Mouse (Mus musculus) midbrain, embryonic 12.5 days (tissue): ENCODE data around the gene Hlcs. TPM values are rescaled to one million over a fixed set of nuclear protein-coding genes. Genes with fewer than 3 reads are reported as not detected.

Source experiments
- ATAC-seq: fragments of 200-750 bp; cut with Nextera tagmentation; 2 replicates; pipeline ENCODE4 v1.8.0; 2017; ENCODE audit warnings: low read depth, moderate TSS enrichment, moderate library complexity; ENCODE audit not compliant: low FRiP score
- H3K27ac ChIP-seq: fragments of 300-500 bp; sonication (generic); replicated peaks from 2 replicates; pipeline ENCODE4 v1.5.1; 2016; ENCODE audit warnings: mild to moderate bottlenecking
- H3K27me3 ChIP-seq: fragments of 300-500 bp; sonication (generic); 2 replicates; pipeline ENCODE4 v1.6.1; 2016; ENCODE audit warnings: mild to moderate bottlenecking
- H3K36me3 ChIP-seq: fragments of 300-500 bp; sonication (generic); 2 replicates; pipeline ENCODE4 v1.6.1; 2016
- H3K4me1 ChIP-seq: fragments of 300-500 bp; sonication (generic); 2 replicates; pipeline ENCODE4 v1.6.1; 2016
- H3K4me2 ChIP-seq: fragments of 300-500 bp; sonication (generic); replicated peaks from 2 replicates; pipeline ENCODE4 v1.6.1; 2016; ENCODE audit warnings: mild to moderate bottlenecking, moderate library complexity
- H3K4me3 ChIP-seq: fragments of 300-500 bp; sonication (generic); 2 replicates; pipeline ENCODE4 v1.5.1; 2016; ENCODE audit warnings: mild to moderate bottlenecking
- H3K9ac ChIP-seq: fragments of 300-500 bp; sonication (generic); replicated peaks from 2 replicates; pipeline ENCODE4 v1.6.1; 2016; ENCODE audit warnings: mild to moderate bottlenecking, moderate library complexity
- H3K9me3 ChIP-seq: fragments of 300-500 bp; sonication (generic); 2 replicates; pipeline ENCODE4 v1.6.1; 2016; ENCODE audit warnings: mild to moderate bottlenecking
- WGBS: fragments of 180-500 bp; shearing (Covaris S2); methylation state at CpG from one replicate; pipeline ENCODE4 v1.1.7; 2016; 5-methylcytosine and 5-hydroxymethylcytosine counted together
- polyA plus RNA-seq: library from polyadenylated mRNA; unstranded; fragments of >200 nt; fragmentation: Nextera tagmentation; extraction: Ambion mirVana; gene quantifications from 2 replicates; pipeline ENCODE4 v1.2.1, GENCODE M21; 2016

Gene Hlcs
- polyA plus RNA-seq, 1 experiment from 2014 or later, result 13.3 TPM

- WGBS, result 17% methylated on average over 14 of the region's 14 CpGs
- Histone ChIP-seq H3K4me3 (no peak overlapping the region), H3K4me2 (peak overlapping the region; percentile 15; the same call in 1 of the 2 replicates), H3K27me3 (peaks cover 80% of the 10 kb centered on the region), H3K27ac (peak overlapping the region; percentile 52; the same call in 1 of the 2 replicates), H3K9me3 (no peaks in the 10 kb centered on the region), H3K4me1 (peaks cover 20% of the 10 kb centered on the region), H3K36me3 (no peaks in the 10 kb centered on the region), H3K9ac (no peak overlapping the region; the same call in 1 of the 2 replicates)
- ATAC-seq, result peak; percentile 50
Measured at GRCm38 (mm10) chr16:94155041-94155653, 158.2 kb downstream of the Hlcs start.

DNA sequence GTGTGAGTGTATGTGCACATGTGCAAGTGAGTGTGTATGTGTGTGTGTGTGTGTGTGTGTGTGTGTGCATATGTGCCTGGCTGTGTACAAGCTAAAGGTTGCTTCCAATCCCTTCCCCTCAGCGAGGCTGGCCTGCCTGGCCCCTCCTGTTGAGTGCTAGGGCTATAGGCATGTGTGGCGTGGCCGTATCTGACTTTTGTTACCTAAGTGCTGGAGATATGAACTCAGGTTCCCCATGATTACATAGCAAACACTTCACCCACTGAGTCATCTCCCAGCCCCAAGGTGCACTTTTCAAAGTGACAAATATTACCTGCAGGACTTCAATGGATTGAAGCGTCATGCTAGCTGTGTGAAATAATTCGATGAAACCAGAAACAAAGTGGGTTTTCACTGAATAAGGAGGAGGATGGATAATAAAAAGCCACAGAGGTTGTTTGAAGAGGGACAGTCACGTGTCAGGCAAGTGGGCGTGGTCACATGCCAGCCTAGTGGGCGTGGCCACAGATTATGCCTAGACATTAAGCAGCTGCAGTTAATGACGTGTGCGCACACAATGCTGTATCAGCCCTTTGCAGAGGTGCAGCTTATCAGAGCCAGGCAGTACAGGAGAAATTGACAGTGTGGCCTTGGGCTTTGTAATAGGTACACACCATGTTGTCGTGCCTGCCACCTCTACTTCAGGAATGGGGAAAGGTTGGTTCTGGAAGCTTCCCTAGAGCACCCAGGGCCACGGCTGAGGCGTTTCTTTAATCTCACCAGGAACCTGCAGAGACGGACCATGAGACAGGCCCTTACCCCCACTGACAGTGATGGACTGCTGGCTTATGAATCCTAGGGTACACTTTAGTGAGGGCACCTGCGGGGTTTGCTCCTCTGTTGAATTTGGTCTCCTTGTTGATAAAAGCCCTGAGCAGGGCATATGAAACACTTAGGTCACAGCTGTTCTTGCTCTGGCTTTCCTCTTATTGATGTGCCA is 163.0 kb downstream of the Hlcs start:
- 79% methylated on average over 15 of the region's 15 CpGs for WGBS
- H3K36me3 ChIP-seq, result no peaks in the 10 kb centered on the region
- no peak overlapping the region for H3K4me2 ChIP-seq
- no peak overlapping the region for H3K4me3 ChIP-seq
- peaks cover 83% of the 10 kb centered on the region for H3K27me3 ChIP-seq
- no peak for ATAC-seq
- peaks cover 27% of the 10 kb centered on the region for H3K4me1 ChIP-seq
- no peak overlapping the region for H3K27ac ChIP-seq
- H3K9ac ChIP-seq, result no peak overlapping the region
- no peaks in the 10 kb centered on the region for H3K9me3 ChIP-seq

DNA sequence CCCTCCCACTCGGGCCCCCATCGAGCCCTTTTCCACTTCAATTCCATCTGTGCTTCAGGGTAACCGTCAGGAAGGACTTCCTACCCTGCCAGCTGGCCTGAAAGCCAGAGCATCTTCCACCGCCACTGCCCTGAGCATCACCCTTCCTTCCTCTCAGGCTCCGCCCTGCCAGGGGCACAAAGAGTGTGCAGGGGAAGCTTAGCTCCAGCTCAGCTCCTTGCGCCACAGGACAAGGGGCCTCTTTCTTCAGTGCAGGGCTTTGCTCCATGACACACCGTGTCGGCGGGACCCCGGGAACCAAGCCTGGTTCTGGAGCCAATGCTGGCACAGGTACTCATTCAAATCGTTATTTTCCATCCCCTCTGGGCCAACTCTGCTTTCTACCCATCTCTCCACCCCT is 165.2 kb downstream of the Hlcs start:
- H3K4me2 ChIP-seq, result peak overlapping the region; percentile 25; the same call in 1 of the 2 replicates
- no peaks in the 10 kb centered on the region for H3K36me3 ChIP-seq
- 24% methylated on average over 11 of the region's 11 CpGs for WGBS
- peaks cover 29% of the 10 kb centered on the region for H3K4me1 ChIP-seq
- peaks cover 82% of the 10 kb centered on the region for H3K27me3 ChIP-seq
- ATAC-seq, result peak; percentile 31; the same call in 1 of the 2 replicates
- no peak overlapping the region for H3K4me3 ChIP-seq
- 0 out of 2 replicates have a peak overlapping the region, but pooled peaks have one; percentile 6 for H3K9ac ChIP-seq
- no peaks in the 10 kb centered on the region for H3K9me3 ChIP-seq
- no peak overlapping the region for H3K27ac ChIP-seq

GRCm38 (mm10) chr16:94143325-94143724 is 170.0 kb downstream of the Hlcs start:
- Histone ChIP-seq H3K4me1 (peaks cover 22% of the 10 kb centered on the region), H3K27me3 (peaks cover 70% of the 10 kb centered on the region), H3K9me3 (no peaks in the 10 kb centered on the region), H3K36me3 (peaks cover under 1% of the 10 kb centered on the region; the same call in 1 of the 2 replicates), H3K4me3 (no peak overlapping the region), H3K9ac (0 out of 2 replicates have a peak overlapping the region, but pooled peaks have one; percentile 20), H3K4me2 (no peak overlapping the region), H3K27ac (no peak overlapping the region)
- 34% methylated on average over 10 of the region's 10 CpGs for WGBS
- ATAC-seq, result no peak

GRCm38 (mm10) chr16:94140746-94141145 is 172.6 kb downstream of the Hlcs start:
- peaks cover 17% of the 10 kb centered on the region; the same call in 1 of the 2 replicates for H3K4me1 ChIP-seq
- peaks cover 58% of the 10 kb centered on the region for H3K27me3 ChIP-seq
- H3K27ac ChIP-seq, result no peak overlapping the region
- H3K4me2 ChIP-seq, result no peak overlapping the region
- H3K36me3 ChIP-seq, result peaks cover 4% of the 10 kb centered on the region; the same call in 1 of the 2 replicates
- no peak overlapping the region for H3K9ac ChIP-seq
- ATAC-seq, result no peak
- no peaks in the 10 kb centered on the region for H3K9me3 ChIP-seq
- H3K4me3 ChIP-seq, result no peak overlapping the region
- 76% methylated on average over 10 of the region's 10 CpGs for WGBS

- 86% methylated on average over 10 of the region's 10 CpGs for WGBS
- peaks cover 52% of the 10 kb centered on the region for H3K27me3 ChIP-seq
- H3K4me3 ChIP-seq, result no peak overlapping the region
- no peaks in the 10 kb centered on the region for H3K4me1 ChIP-seq
- H3K4me2 ChIP-seq, result no peak overlapping the region
- ATAC-seq, result no peak
- no peaks in the 10 kb centered on the region for H3K9me3 ChIP-seq
- H3K36me3 ChIP-seq, result peaks cover 4% of the 10 kb centered on the region; the same call in 1 of the 2 replicates
- no peak overlapping the region for H3K27ac ChIP-seq
- H3K9ac ChIP-seq, result no peak overlapping the region
Measured at GRCm38 (mm10) chr16:94134218-94134617, 179.2 kb downstream of the Hlcs start.

- H3K27me3 ChIP-seq, result peaks cover 90% of the 10 kb centered on the region
- no peak overlapping the region for H3K9ac ChIP-seq
- ATAC-seq, result no peak
Measured at GRCm38 (mm10) chr16:94128236-94128835, 185.0 kb downstream of the Hlcs start.

DNA sequence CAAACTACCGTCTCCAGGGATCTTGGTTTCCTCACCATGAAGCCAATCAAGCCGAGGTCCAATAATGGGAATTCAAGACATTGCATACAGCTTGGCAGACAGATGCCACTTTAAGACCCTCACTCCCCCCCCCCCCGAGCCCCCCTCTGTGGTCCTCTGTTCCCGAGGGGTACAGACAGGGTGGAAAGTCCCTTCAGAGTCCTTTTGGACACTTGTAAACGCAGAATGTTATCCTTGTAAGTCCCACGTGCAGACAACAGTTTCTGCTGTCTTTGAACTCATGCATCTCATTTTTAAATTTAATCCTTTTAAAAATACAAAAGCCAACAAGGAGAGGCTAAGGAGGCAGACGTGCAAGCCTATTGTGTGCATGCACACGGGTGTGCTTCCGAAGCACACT is 187.2 kb downstream of the Hlcs start:
- peak overlapping the region; percentile 90 for H3K4me2 ChIP-seq
- H3K27me3 ChIP-seq, result peaks cover 90% of the 10 kb centered on the region
- no peak overlapping the region for H3K27ac ChIP-seq
- peaks cover 28% of the 10 kb centered on the region for H3K4me1 ChIP-seq
- WGBS, result 17% methylated on average over 9 of the region's 9 CpGs
- ATAC-seq, result no peak
- H3K36me3 ChIP-seq, result no peaks in the 10 kb centered on the region
- no peak overlapping the region for H3K9ac ChIP-seq
- H3K9me3 ChIP-seq, result no peaks in the 10 kb centered on the region
- H3K4me3 ChIP-seq, result no peak overlapping the region

More at GRCm38 (mm10) chr16:94128236-94128835, 185.0 kb downstream of the Hlcs start:
- Histone ChIP-seq H3K36me3 (no peaks in the 10 kb centered on the region), H3K27ac (no peak overlapping the region), H3K4me1 (peaks cover 28% of the 10 kb centered on the region), H3K4me3 (no peak overlapping the region), H3K4me2 (no peak overlapping the region), H3K9me3 (no peaks in the 10 kb centered on the region)
- 4% methylated on average over 2 of the region's 2 CpGs for WGBS

- Histone ChIP-seq H3K4me2 (peak overlapping the region; percentile 90), H3K9ac (peak overlapping the region; percentile 61), H3K27me3 (peaks cover 90% of the 10 kb centered on the region), H3K27ac (no peak overlapping the region), H3K36me3 (no peaks in the 10 kb centered on the region), H3K4me3 (peak overlapping the region; percentile 50), H3K4me1 (peaks cover 28% of the 10 kb centered on the region), H3K9me3 (no peaks in the 10 kb centered on the region)
- ATAC-seq, result peak; percentile 52; the same call in 1 of the 2 replicates
- WGBS, result 1% methylated on average over 75 of the region's 83 CpGs
Measured at GRCm38 (mm10) chr16:94125172-94125981, 188.0 kb downstream of the Hlcs start.

DNA sequence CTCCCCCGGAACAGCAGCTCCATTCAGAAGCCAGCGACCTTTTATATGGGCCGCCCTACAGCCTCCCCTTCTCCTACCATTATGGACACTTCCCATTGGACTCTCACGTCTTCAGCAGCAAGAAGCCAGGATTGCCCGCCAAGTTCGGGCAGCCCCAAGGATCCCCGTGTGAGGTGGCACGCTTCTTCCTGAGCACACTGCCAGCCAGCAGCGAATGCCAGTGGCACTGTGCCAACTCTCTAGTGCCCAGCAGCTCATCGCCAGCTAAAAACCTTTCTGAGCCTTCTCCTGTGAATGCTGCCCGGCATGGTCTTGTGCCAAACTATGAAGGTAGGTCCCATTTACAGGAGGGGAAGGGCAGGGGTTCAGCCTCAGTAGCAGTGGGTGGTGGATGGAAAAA is 190.1 kb downstream of the Hlcs start:
- 86% methylated on average over 11 of the region's 11 CpGs for WGBS
- Histone ChIP-seq H3K9me3 (no peaks in the 10 kb centered on the region), H3K4me1 (peaks cover 23% of the 10 kb centered on the region), H3K27me3 (peaks cover 99% of the 10 kb centered on the region), H3K27ac (no peak overlapping the region), H3K4me2 (no peak overlapping the region), H3K4me3 (no peak overlapping the region), H3K36me3 (no peaks in the 10 kb centered on the region), H3K9ac (no peak overlapping the region)
- no peak for ATAC-seq

DNA sequence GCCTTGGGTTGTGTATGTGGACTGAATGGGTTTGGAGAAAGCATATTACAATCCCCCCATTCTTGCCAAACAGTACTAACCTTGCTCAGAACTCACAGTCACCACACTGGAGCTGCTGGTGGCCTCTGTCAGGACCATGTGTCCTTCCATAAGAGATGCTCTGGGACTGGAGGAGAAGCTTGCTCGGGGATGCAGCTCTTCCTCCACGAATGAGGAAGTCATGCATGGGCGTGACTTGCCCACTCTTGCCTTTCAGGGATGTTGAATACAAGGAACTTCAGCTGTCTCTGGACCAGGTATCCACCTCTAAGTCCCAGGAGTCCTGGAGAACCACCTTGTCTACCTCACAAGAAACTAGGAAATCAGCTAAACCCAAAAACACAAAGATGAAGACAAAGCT is 191.0 kb downstream of the Hlcs start:
- no peak overlapping the region for H3K4me2 ChIP-seq
- peaks cover 22% of the 10 kb centered on the region for H3K4me1 ChIP-seq
- no peak overlapping the region for H3K4me3 ChIP-seq
- peaks cover 100% of the 10 kb centered on the region for H3K27me3 ChIP-seq
- no peaks in the 10 kb centered on the region for H3K36me3 ChIP-seq
- 87% methylated on average over 3 of the region's 3 CpGs for WGBS
- no peak overlapping the region for H3K27ac ChIP-seq
- H3K9ac ChIP-seq, result no peak overlapping the region
- no peak for ATAC-seq
- H3K9me3 ChIP-seq, result no peaks in the 10 kb centered on the region
